Mouse (Mus musculus) left cerebral cortex, adult 9 months (tissue): Measurements from ENCODE around the gene Plcb1.

Source experiments
- DNase-seq, 2 experiments: peaks; one replicate each; pipeline ENCODE4 v3.0.0; 2022; ENCODE audit warnings: low spot score in 2 of 2

The Plcb1 gene

DNA sequence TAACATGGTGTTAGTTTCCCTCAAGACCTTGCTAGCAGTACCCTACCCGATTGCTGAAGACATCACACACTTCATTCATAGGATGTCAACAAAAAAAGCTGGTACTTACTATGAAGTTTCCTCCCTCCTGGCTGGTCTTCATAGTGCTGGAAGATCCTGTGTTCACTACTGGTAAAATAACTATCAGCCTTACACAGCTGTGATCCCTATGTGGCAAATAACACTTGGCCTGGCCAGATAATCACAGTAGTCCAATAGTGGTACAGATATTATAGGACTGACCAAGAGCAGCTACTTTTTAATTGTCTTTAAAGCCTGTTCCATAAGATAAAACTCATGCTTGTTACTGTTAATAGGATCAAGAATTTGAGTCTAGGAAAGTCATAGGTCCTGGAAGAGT, 52.3 kb downstream of the Plcb1 start:
- no peak for DNase-seq

DNA sequence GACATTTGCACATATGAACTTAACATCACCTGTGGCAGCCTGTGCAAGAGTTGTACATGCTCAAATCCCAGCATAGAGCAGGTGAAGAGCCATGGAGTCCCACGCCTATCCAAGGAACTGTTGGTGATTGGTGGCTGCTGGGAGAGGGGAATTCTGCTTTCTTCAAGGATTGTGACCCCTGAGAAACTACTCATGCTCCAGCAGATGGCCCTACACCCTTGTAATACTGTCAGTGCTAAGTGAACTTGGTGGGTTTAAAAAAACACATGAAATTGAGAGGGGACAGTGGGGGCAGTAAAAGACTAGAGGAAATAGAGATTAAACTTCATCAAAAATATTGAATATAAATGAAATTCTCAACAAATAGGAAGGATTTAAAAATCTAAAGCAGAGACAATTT, 53.0 kb downstream of the Plcb1 start:
- no peak for DNase-seq

DNA sequence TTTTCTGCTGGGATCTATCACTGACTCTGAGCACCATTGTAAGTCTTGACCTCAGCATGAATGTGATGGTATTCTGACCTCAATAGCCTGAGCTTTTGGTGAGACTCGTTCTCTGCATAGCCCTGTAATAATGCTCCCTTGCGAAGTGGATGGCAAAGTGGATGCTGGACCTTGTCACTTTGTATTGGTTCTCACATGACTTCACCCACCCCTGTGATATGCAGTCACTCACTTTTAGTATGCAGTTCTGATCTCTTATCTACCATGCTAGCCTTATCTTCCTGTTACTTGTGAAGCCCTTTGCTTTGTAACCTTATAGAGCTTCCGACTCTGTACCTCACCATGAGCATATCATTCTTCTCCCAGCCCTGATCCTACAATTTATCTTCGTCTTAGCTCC, 57.0 kb downstream of the Plcb1 start:
- no peak for DNase-seq

DNA sequence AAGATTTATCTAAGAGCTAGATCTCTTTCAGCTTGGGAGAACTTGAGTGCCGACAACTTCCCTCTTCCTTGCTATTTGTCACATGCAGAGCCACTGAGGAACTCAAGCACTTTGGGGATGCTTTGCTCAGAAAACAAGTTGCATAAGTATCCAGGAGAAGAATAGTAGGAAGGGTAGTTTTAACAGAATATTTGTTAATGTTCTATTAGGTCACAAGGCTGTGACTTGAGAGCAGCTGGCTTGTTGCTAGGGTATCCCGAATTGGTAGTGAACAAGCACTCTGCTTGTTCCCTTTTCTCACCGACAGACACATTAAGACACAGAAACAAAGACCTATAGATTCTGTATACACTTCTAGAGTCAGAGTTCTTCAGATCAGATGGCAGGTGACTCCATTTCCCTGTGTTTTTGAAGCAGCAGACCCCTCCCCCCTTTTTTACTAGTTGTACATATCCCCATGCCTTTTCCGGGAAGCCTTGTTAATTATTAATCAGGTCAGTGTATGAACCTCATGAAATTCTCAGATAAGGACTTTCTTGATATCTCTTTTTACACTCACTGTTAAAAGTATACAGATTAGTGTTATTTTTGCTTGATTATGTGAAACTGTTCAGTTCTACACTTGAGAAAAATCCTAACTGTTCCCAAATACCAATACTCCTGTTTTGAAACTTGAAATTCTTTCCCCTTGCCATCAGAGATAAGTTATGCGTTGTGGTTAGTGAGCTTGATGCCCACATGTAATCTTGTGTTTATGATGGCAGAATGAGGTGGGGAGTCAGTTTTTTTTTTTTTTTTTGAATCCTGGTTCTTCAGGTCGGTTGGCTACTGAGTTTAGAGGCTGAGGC, 58.7 kb downstream of the Plcb1 start:
- DNase-seq = no peak

DNA sequence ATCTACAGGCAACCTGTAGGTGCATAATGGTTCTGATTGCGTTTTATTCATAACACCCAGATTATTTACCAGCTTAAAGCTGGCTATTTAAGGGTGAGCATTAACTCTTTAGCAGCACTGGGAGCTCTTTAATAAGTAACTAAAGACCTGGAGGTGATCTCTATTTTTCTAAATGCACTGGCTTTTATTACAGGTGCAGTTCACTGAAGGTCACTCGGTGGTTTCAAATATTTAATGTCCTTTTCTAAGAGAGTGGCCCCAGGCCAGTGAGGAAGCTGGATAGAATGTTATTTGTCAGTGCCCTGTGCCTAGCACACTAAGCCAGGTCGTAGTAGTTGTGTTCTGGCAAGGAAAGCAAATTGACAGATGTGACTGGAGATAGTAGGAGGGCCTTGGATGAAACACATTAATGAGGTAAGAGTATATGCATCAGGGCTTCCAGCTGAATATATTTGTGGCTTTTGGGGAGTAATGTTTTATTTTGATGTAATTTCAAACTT, 59.4 kb downstream of the Plcb1 start:
- DNase-seq = no peak

DNA sequence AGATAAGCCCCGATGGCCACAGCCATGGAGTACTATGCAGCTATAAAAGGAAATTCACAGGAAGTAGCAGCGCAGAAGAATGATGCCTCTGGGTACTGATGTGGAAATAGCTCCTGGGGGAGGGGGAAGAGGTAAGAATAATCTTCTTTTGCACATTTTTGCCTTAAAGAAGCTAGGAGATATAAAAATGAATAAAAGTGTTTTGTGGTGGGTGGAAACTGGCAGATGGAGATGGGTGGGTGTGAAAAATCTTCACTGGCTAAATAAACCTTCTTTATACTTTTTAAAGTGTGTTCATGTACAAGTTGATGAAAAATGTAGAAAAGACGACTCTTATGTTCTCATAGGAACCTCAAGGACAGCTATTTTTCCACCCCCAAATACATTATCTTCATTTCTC, 60.7 kb downstream of the Plcb1 start:
- DNase-seq = peak; percentile 70 to 83

DNA sequence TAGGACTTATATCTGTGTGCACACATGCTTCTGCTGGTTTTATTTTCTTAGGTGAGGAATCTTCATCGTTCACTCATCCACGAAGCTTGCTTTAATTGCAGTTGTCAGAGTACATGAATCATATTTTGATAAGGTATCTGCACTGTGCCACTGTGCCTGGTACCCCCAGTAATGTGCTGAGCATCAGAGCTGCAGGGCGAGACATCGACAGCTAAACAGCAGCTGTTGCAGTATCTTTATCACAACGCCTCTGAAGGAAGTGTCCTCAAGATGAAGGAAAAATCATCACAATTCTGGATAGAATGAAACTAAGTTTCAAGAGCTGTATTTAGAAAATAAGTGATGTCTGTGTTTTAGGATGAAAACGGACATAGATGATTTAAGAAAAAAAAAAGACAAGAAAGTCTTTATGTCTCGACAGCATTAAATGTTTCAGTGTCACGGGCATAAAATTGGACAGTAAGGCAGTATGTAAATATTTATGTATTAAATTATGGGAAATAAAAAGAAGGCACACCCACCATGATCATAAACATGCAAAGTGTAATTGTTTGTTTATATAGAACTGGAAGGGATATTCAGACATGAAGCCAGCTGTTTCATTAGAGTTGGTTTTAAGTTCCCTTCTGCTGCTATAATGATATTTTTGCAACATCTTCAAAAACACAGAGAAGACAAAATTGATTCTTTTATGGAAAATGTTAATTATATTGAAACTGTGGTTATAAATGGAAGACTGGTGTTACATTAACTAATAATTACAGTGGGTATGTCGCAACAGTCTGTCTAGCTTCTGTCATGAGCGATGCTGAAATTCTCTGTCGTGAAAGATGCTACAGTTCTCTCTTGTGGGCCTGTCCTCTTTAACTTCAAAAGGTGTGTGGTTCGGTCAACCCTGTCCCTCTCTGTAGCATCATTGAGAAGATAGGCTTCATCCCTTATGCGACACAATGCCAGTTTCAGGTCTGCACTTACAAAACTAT, 65.6 kb downstream of the Plcb1 start:
- DNase-seq = no peak

DNA sequence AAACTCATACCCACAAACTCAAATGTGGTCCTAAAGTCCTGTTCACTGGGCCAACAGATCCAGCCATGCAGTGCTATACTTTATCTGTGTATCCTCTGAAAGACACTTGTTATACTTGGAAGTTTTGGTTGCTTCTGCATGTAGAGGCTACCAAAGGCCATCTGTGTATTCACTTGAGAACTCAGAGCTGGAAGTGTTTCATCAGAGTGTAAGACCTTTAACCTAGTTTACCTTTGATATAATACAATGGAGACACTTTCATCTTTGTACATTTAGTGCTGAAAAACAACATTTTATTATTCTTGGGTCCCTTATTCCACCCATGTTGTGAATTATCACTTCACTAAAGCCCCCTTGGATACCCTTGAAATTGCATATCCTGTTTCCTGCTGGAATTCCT, 70.4 kb downstream of the Plcb1 start:
- DNase-seq = no peak

DNA sequence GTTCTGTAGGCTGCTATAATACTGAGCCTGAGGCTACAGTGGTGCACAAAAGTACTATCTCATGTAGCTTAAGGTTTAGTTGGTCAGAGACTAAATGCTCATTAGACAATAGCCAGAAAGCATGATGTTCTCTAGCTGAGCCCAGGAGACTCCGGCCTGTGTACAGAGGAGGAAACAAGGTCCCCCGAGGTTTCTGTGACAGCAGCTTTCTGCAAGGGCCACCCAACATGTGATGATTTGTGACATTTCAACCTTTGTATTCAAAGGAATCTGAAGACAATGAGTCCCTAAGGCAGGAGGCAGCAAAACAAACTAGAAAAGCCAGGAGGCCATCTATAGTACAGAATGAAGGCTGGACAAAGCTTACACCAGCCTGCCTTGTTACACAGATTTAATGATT, 70.8 kb downstream of the Plcb1 start:
- DNase-seq = no peak

DNA sequence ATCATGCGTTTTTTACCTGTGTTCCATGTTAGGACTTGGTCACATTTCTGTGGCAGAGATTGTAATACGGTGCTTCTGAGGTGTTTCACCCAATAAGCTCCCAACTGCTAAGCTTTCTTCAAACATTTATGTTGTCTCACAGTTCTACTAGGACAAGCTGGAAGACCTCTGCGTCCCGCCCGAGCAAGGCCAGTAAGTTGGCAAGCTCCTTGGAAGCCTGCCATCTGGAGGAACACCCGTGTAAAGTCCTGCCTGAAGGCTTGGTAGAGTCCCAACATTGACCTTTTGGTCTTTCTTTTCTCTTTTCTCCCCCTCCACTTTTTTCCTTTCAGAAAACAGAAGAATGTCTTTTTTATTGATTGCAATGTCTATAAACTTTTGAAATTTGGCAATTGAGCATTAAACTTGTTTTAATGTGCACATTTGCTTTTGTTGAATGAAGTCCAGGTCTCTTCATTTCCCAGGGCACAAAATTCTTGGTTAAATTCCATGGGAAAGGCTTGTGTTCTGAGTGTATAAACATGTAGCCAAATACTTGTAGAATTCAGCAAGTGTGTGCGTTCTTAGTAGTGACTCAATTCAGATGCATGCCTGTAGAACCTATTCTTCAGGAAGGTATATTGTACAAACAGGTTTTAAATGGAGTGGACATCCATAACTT, 79.2 kb downstream of the Plcb1 start:
- DNase-seq = peak in 1 of 2 experiments; percentile 30

DNA sequence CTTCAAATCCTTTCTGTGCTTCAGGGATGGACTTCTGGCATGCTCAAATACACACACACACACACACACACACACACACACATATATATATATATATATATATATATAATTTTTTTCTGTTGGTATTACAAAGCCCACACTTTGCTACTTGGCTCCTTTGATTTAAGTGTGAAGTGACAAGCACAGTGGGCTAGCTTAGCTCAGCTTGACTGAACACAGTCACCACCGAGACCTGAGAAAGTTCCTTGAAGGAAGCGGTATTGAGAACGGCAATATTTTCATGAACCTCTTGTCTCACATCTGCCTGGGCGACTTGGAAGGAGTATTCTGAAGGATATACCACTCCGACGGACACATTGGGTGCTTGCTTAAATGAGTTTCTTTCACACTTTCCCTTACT, 81.5 kb downstream of the Plcb1 start:
- no peak for DNase-seq

DNA sequence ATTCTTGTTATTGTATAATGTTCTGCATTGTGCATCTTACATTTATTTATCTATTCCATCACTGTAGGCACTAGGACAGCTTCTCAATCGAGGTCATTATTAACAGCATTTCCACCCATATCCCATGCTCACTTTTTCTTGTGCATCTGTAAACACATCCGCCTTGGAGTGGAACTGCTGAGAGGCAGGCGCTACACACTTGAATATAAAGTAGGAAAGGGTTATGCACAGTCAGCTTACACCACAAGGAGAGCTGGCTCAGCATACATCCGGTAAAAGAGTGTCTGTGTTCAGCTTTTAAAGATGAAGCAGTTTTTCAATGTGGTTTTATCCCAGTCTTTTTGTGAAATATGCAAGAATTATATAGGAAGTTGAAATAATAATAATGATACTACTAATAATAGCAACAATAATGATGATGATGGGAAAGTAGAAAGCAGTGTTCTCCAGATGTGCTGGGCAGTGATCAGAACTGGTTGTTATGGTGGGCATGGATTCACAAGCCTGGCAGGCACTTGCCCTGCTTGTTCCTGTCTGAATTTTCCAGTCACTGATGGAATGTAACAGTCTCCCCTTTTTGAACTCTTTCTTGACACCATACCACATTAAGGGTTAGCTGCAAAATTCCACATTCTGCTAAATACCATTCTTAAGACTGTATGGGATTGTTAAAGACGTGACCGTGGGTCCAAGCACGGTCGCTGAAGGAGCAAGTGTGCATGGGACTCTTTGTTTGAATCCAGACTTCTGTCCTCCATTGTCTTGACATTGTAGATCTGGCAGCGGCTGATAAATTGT, 86.0 kb downstream of the Plcb1 start:
- DNase-seq = no peak

DNA sequence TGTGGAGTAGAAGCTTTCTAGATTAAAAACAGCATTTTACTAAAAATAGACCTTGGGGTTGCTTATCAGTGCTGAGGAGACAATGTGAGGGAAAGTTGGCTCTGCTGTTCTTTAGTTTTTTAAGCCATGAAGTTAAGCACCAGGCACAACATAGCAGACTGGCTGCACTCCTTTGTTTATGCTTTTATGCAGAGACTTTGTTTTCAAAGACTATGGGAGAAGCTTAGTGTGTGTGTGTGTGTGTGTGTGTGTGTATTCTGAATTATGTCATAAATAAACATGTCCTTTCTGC, 86.6 kb downstream of the Plcb1 start:
- DNase-seq = no peak

DNA sequence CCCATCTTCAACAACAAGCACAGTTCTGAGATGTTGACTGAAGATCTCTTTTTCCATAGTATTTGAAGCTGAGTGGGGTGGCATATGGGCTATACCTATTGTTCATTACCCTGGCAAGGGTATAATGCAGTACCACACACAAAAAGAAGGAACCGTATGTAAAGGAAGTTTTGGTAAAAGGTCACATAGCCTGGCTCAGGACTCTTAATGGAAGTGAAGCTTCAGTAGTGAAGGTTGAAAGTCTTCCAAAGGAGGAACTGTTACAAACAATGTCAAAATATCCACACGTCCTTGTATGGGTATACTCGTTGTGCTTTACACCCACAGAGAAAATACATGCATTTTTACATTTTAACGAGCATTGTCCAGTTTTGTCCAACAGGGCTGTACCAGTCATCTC, 91.3 kb downstream of the Plcb1 start:
- no peak for DNase-seq

DNA sequence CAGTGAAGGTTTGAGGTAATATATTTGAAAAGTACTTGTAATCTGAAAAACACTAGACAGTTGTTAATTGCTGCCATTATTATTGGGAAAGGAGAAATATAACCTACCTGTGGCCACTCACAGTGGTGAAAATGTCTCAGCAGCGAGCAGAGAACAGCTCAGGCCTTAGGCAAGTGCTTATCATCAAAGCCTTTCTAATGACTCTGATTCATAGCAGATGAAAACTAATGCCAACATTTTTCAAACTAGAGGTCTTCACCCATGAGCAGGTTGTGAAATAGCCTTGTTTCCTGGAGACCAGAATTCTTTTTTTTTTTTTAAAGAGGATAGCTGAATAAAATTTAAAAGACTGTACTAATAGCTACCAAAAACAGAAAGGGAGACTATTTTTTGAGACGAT, 105.3 kb downstream of the Plcb1 start:
- no peak for DNase-seq

DNA sequence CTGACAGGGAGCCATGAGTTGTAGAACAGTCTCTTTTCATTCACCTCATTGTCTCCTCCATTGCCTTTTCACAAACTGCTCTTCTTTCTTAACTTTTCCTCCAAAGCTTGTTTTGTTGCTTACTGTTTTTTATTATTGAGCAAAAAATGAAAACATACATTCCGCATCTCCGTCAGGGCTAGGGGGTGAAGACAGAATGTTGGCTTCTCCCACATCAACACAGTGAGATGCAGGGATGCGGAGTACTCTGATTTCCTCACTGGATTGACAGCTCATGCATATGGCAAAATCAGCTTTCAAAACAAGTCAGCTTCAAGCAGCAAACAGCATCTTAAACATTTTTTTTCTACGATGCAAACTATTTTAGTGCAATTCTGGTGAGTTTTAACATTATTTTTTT, 108.9 kb downstream of the Plcb1 start:
- DNase-seq = no peak

DNA sequence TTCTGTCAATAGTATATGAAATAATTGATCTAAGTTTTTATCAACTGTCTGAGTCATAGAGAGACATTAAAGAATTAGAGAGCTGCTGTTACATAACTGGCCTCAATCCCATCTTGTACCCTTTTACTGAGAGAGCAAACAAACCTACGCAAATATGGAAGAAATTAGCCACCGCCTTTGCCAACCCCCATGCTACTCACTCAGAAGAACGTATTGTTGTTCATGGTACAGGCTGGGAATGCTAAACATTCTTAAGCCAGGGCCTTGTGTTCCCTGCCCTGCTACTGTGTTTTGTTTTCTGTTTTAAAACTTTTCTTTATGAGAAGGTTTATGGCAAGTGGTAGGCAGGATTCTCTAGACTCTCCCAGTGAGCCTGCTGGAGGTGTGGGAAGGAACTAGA, 110.3 kb downstream of the Plcb1 start:
- DNase-seq = no peak

DNA sequence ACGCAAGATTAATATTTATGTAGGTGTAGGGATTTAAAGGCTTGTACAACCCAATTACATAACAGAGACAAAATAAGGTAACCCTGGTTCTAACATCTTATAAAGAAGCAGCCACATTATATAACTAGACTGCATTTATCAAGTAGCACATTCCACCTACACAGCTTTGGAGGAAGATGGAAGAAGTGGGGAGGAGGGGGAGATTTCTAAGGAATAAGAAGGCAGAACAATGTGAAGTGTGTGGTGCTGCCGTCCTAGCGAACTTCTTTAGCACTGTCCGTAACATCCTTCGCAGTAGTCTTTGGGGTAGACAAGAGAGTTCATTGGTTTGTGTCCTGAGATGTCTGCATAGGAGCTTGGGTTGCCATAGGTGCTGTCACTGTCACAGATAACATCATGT, 111.2 kb downstream of the Plcb1 start:
- DNase-seq = peak in 1 of 2 experiments; percentile 73

DNA sequence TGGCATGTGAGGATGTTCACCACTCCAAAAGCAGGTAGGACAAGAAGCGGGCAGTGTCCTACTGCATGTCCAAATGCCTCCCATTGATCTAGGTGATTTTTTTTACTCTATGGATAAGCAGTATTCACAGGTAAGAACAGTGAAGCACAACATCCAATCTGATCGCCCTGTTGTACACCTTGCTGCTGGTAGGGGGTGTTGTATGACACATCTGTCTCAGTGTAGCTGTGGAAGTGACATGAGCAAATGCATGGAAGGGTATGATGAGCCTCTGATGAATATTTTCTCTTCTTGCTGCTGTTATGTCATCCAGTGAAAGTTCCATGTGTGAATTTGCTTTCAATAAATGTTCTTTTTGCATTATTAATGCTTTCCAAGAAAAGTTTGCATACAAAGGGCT, 115.7 kb downstream of the Plcb1 start:
- DNase-seq = no peak

DNA sequence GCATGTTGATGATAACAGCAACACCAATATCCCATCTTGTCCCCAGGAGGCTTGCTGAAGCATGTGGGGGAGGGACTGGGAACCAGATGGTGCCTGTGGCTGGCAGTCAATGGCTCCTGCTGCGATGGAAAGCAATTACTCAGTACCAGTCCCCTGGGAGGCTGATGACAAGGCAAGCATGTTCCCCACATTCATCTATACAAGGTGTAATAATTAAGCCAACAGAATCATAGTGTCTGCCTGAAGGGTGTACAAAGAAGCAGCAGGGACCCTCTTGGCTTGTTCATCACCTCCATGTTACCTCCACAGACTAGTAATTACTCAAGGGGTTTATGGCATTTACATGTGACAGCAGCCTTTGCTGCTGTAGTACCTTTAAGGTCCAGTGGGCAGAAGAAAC, 125.0 kb downstream of the Plcb1 start:
- DNase-seq = peak in 1 of 2 experiments; percentile 68

DNA sequence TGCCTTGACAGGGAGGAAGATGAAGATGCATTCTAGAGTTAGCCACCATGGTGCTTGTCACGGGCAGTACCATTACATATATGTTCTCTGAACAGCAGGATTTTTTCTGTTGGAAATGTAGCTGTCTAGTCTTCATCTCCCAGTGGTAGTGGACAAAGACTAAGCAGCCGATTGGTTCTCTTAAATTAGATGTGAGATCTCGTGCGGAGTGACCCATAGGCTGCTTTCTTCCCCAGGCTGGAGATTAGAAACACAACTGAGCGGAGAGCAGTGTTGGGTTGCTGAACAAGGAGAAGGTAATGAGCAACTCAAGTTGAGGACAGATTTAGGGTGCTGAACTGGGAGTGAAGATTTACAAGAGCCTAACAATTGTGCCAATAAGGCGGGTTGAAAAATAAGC, 125.5 kb downstream of the Plcb1 start:
- no peak for DNase-seq

DNA sequence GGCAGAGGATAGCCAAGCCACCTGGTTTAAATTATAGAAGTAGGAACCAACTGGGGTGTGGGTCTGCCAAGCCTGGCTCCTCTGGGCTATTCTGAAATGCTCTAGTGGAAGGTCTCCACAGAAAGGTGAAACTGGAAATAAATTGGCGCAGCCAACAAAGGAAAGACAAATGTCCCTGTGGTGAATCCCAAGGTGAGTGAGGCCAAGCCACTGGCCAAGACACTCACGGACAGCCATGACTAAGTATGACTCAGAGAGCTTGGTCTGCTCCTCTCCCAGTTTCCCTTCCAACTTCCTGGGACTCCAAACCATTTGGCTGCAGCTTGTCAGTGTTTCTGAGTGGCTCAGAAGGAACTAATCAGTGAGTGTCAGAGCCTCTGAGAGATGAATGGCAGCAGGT, 126.7 kb downstream of the Plcb1 start:
- no peak for DNase-seq
